Mouse (Mus musculus) R1 (cell line): ENCODE measurements around the gene Sult1c1.

Experiments
- DNase-seq: peaks from one replicate; pipeline ENCODE4 v3.0.0-alpha.2; 2018; ENCODE audit warnings: low read depth, low spot score

Gene Sult1c1

DNA sequence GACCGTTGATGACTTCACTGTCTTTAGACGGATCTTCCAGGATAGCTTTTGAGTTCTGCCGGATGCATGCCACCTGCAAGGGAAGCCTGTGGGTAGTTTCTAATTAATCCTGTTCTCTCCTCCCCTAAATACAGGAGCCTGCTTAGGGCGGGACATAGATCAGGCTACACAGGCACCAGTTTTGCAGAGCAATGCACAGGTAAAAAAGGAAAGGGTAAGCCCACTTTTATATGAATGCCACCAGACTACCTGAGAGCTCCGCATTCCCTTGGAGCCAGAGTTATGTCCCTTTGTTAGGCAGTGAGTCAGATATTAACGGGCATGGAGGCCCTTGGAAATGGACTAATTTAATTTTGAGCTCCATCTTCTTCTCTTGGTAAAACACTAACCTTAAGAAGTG is at the start of gene Sult1c1:
Sult1c1 (minus strand) TSS at position 101 of the 400 bp plus-strand sequence.
- no peak for DNase-seq

DNA sequence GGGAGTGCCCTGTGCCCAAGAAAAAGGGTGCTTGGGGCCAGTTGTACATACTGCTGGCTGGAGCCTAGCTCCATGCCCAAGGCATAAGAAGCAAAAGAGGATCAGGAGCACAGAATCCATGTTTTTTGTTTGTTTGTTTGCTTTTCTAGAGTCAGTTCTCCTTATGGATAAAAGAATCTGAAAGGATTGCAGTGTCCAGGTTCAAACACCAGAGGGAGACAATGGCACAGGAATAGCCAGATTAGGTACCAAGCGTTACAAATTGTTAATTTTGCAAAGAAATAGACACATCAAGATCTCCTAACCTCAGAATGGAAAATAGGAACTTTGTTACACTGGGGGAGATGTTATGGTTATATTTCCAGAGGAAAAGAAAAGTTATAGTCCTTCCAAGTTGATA is 23.7 kb upstream of the Sult1c1 start:
- DNase-seq = peak; percentile 53

GRCm38 (mm10) chr17:54011196-54011595 is 20.7 kb upstream of the Sult1c1 start:
- DNase-seq = peak; percentile 90

DNA sequence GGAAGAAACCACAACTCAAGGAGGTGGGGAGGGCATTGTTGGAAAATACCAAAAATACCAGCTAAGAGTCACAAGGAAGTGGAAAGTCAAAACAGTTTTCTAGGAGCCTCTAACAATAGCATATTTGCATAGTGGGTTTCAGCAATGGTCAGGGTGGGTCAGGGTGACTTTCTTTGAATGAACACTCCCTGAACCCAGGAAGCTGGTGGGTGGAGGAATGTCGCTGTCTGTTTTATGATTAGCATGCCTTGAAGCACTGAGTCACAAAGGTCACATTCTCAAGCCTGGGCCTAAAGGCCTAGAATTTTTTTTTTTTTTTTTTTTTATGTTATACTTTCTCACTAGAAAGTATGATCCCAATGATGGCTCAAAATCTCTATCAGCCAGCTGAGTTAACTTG is 20.1 kb upstream of the Sult1c1 start:
- DNase-seq = peak; percentile 78

DNA sequence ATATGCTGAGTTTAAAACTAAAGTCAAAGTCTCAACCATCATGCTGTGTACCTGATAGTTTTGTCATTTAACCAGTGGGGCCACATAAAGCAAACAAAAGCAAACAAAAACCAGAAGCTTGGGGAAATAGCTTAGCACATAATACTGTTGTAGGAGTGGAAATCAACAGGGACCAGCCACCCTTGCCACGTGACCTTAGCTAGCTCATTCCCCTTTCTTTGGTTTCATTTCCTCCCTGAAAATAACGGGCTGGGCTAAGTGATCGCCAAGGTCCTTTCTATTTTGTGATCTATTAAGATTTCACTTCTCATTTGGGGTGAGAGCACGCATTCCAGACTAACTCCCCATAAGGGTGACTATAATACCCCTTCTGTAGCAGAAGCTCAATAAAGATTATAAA is 13.0 kb upstream of the Sult1c1 start:
- no peak for DNase-seq

DNA sequence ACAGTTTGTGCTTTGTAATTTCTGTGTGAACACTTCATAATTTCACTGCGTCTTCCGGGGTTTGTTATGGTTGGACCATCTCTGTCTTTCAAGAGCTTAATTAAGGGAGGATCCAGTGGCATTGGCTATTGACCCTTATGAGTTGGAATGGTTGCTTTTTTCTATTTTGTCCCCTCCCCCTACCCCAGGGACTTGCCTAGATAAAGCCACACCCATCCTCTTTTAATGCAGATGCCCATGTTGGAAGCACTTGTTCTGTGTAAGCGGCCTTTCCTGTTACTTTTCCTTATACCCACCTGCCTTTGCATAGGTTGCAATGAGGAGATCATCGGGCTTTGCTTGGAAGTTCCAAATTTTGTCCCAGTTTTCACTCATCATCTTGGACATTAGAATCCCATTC is 16.9 kb downstream of the Sult1c1 start:
- peak; percentile 66 for DNase-seq

DNA sequence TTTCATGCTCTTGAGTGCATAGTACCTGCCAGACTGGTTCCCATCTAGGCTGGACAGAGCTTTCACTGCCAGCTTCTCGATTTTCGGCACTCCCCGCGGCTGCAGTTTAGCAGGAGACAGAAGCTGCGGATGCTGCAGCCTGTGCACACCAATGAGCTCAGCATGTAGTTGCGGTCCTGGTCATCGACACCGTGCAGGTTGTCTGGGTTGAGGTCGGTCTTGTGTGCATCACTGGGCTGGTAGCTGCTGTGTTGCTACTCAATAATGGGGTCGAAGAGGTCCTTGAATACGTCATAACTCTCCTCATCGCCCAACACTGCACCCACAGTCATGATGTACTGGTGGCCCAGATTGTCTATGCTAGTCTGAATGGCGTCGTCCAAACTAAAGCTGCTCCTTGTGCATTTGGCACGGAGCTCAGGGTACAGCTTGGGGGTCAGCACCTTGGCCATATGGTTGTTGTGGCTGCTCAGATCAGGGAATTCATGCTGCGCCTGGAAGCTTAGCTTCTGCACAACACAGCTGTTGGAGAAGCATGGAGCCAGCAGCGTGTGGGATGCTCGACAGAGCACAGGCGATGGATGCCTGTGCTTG is 48.8 kb downstream of the Sult1c1 start:
- DNase-seq = peak; percentile 5

GRCm38 (mm10) chr17:53940726-53941125 is 49.7 kb downstream of the Sult1c1 start:
- no peak for DNase-seq
